Mouse (Mus musculus) cerebellum, adult 11-12 months (tissue): ENCODE measurements around the gene 4930564D02Rik.

Experiments used
- DNase-seq: peaks from one replicate; pipeline ENCODE4 v3.0.0; 2022

Gene 4930564D02Rik

GRCm38 (mm10) chr3:105114269-105114668 lies 47.6 kb downstream of the 4930564D02Rik start:
- peak; percentile 77 for DNase-seq

DNA sequence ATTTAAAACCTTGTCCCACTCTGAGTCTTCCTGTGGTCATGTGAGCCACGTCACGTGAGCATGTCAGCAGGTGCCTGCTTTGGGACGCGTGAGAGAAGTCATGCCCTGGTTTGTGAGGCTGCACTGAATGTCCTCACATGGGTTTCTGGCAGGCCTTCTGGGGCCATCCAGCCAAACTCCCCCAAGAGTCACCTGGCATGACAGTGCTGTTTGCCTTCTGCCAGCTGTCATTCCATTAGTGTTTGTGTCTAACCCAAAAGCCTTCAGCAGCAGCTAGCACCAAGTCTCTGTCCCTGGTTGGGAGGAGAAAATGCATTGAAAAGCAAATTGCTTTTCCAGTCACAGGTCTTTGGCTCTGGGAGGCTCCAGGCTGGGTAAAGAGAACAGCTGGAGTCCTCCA lies 50.0 kb downstream of the 4930564D02Rik start:
- peak; percentile 83 for DNase-seq

DNA sequence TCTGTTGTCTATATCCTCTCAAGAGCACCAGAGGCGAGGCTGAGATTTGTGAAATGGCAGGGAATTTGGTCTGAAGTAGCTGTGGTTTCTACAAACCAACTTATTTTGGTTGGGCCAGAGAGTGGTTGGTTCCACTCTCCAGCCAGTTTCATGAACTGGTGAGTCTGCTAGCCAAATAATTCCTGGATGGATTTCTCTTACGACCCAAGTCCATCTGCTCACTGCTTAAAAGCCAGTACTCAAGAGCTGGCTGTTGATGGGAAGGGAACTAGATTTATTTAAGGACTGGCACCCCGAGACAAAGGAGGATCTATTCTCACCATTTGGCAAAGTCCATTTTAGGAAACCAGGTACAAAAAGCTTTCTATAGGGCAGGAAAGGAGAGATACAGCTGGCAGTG lies 57.1 kb downstream of the 4930564D02Rik start:
- DNase-seq: peak; percentile 66

GRCm38 (mm10) chr3:105127881-105128280 lies 61.2 kb downstream of the 4930564D02Rik start:
- no peak for DNase-seq
